Mouse (Mus musculus) liver, postnatal 0 days (tissue): ENCODE measurements at regions not wholly inside any gene's neighbourhood (a gene's known extent, or its start where the extent isn't known, plus 50 kb on each side); places are given as distances from the start of the nearest gene placed in this dataset.

Experiments used
- CTCF ChIP-seq: sonication (generic); IDR thresholded peaks from 2 replicates; pipeline ENCODE4 v1.5.1; 2016; ENCODE audit warnings: antibody characterized with exemption, low read depth
- EP300 ChIP-seq: IDR thresholded peaks from 2 replicates; pipeline ENCODE4 v1.6.1; 2016; ENCODE audit warnings: antibody characterized with exemption, low read depth, mild to moderate bottlenecking

DNA sequence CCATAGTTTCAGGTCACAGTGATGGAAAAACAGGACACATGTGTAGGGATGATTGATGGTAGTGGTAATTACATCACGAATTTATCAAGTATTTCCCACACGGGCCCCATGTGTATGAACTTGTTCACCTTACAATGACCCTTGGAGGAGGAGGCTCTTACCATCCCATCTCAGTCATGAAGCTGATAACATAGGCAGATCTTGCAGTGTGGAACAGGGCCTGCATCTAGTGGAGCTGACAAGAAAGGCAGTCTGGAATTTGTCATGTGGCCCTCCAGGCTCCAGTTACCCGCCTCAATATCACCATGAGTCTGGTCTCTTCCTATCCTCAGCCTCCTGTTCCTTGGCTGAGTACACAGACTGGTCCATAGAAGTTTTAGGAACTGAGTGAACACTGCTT lies 59.5 kb upstream of the Gm7358 start:
- TF ChIP-seq CTCF (no peak), EP300 (no peak)
